Mouse (Mus musculus): Measurements from ENCODE around the gene Rab5if. TPM values are rescaled to one million over a fixed set of nuclear protein-coding genes. Genes with fewer than 3 reads are reported as not detected.
"Not testable (repeated sequence)": the region's sequence is repeated elsewhere in the genome, so short reads cannot be mapped to it uniquely, and the experiment has no call there.

The Rab5if gene
- polyA plus RNA-seq, 1 experiment from 2014 or later, result 210 TPM

DNA sequence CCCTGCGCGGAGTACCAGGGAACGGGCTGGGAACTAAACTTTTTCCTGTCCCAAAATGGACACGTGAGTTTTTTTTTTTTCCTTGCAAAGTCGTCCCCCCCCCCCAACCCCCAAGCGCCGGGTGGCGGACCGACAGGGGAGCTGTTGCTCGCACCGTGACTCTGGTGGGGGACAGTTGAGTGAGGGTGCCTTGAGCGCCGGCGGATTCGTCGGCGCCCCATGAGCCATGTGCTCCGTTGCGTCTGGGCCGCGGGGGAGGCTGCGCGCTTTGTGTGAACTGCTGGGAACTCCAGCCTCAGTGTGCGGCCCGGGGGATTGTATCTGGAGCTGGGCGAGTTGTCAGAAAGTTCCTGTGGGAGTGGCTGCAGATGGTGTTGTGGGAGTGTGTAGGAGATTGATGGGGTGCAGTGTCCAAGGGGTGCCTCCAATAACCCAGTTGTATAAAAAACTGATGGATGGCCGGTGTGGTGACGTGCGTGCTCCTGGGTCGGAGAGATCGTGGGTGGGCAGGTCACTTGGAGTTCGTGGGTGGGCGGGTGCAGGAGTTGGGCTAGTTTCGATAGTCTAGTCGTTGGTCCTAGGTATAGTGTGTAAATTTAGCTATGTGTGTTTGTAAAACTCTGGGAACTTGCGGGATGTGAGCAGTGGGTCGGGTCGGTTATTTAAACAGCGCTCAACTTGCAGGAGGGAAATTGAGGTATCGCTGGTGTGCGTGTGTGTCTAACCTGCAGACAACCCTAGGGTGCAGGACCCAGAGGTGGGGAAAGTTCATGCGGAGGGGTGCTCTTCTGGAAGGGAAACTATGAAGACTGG lies 21.7 kb upstream of the Rab5if start:
- DNase-seq, result peak; percentile 39
- Histone ChIP-seq H3K4me2 (peak overlapping the region; percentile 96), H3K36me3 (peaks cover 32% of the 10 kb centered on the region), H3K4me1 (replicated peaks) (peaks cover 63% of the 10 kb centered on the region), H3K9me3 (replicated peaks) (no peaks in the 10 kb centered on the region), H3K9ac (peak overlapping the region; percentile 82), H3K27me3 (no peaks in the 10 kb centered on the region), H3K4me3 (replicated peaks) (peak overlapping the region; percentile 77), H3K27ac (peak overlapping the region; percentile 71)
- under 1% methylated on average over 42 of the region's 42 CpGs for WGBS (ENCODE audit: insufficient replicate concordance)
- peak; percentile 35 for ATAC-seq (ENCODE audit: low read depth)

DNA sequence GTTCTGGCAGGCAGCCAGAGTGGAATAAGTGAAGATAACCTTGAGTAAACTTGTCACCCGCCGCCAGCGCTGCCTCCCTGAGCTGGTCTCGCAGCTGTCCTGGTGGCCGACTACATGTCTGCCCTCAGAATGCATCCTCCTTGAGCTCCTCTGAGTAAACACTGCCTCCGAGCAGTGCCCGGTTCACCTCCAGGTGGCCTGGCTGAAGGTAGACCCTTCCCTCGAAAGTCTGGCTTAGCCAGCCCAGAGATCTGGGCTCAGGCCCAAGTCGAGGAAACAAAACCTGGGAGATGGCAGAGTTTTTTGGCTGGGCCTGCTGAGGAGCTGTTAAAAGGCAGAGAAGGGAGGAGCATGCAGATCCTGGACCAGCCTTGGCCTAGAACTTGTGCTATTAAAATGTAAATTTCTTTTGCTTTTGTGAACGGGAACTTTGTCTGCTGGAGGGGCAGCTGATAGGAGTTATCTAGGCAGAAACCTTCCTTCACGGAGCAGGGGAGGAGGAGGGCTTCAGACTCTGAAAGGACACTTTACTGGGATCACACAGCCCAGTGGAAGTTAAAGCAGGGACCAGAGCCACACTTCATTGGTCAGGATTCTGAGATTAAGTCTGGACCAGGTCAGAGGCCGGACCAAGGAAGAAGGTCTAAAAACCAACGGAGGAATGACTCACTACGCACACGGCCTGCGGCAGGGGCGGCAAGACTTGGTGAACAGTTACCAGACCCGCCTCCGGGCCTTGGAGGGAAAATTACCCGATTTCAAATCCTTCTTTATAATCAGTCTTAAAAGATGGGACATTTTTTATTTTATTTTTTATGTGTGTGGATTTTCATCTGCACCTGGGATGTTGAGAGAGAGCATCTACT lies 20.9 kb upstream of the Rab5if start:
- WGBS (ENCODE audit: insufficient replicate concordance), result 7% methylated on average over 20 of the region's 20 CpGs
- DNase-seq (peak; percentile 32), ATAC-seq (ENCODE audit: low read depth) (peak; percentile 3; the same call in 1 of the 2 replicates)
- H3K27me3 ChIP-seq, result no peaks in the 10 kb centered on the region
- H3K9me3 ChIP-seq (replicated peaks), result no peaks in the 10 kb centered on the region
- H3K4me2 ChIP-seq, result peak overlapping the region; percentile 96
- peak overlapping the region; percentile 71 for H3K27ac ChIP-seq
- peaks cover 63% of the 10 kb centered on the region for H3K4me1 ChIP-seq (replicated peaks)
- H3K4me3 ChIP-seq (replicated peaks), result peak overlapping the region; percentile 77
- peaks cover 32% of the 10 kb centered on the region for H3K36me3 ChIP-seq
- peak overlapping the region; percentile 82 for H3K9ac ChIP-seq

DNA sequence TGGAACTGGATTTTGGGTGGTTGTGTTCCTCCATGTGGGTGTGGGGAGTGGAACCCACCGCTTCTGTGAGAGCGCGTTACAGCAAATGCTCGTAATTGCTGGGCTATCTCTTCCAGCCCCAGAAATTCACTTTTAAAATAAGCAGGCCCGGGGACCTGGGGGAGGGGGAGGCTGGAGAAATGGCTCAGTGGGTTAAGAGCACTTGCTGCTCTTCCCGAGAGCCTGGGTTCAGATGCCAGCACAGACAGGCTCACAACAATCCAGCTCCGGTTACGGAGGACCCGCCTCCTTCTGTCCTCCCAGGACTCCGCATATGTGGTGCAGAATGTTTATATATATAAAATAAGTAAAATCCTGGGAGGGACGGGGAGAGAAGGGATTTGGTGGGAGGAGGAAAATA lies 20.2 kb upstream of the Rab5if start:
- ATAC-seq (ENCODE audit: low read depth), result no peak
- peak overlapping the region; percentile 96 for H3K4me2 ChIP-seq
- H3K36me3 ChIP-seq, result peaks cover 32% of the 10 kb centered on the region
- no peak for DNase-seq
- peak overlapping the region; percentile 77 for H3K4me3 ChIP-seq (replicated peaks)
- WGBS (ENCODE audit: insufficient replicate concordance), result 49% methylated on average over 11 of the region's 11 CpGs
- H3K9me3 ChIP-seq (replicated peaks), result no peaks in the 10 kb centered on the region
- no peak overlapping the region; the same call in 1 of the 2 replicates for H3K27ac ChIP-seq
- H3K4me1 ChIP-seq (replicated peaks), result peaks cover 63% of the 10 kb centered on the region
- H3K9ac ChIP-seq, result peak overlapping the region; percentile 82; the same call in 1 of the 2 replicates
- H3K27me3 ChIP-seq, result no peaks in the 10 kb centered on the region

DNA sequence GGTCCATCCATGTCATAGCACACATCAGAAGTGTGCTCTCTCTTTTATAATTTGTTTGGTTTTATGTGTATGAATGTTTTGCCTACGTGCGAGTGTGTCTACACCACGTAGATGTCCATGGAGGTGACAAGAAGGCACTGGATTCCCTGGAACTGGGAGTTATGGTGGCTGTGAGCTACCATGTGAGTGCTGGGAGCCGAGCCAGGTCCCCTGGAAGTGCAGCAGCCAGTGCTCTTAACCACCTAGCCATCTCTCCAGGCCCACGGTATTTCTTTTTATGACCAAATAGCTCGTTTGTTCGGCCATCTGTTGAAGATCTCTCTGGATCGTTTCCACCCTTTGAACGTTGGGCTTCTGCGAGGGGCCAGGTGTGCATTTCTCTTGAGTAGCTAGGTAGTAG lies 19.6 kb upstream of the Rab5if start:
- H3K27ac ChIP-seq, result no peak overlapping the region
- H3K4me3 ChIP-seq (replicated peaks), result no peak overlapping the region
- peaks cover 60% of the 10 kb centered on the region for H3K4me1 ChIP-seq (replicated peaks)
- no peaks in the 10 kb centered on the region for H3K27me3 ChIP-seq
- H3K9me3 ChIP-seq (replicated peaks), result no peaks in the 10 kb centered on the region
- no peak overlapping the region; the same call in 1 of the 2 replicates for H3K4me2 ChIP-seq
- 76% methylated on average over 10 of the region's 10 CpGs for WGBS (ENCODE audit: insufficient replicate concordance)
- H3K36me3 ChIP-seq, result peaks cover 32% of the 10 kb centered on the region
- ATAC-seq (ENCODE audit: low read depth) (no peak), DNase-seq (no peak)
- no peak overlapping the region for H3K9ac ChIP-seq

DNA sequence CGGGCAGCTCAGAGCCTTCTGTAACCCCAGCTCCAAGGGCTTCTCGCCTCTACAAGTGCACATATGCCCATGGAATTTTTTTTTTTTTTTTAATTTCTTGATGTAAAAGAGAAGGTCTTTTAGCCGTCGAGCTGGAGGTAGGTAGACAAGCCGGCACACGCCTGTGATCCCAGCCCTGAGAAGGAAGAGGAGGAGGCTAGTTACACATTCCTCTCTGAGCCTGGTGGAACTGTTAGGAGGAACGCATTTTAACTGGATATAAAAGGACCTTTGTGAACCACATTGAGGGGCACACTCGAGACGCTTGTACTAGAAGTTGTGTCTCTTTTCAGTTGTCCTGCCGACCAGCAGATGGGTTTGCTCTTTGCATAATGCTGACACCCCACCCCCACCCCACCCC lies 18.2 kb upstream of the Rab5if start:
- Histone ChIP-seq H3K4me3 (replicated peaks) (no peak overlapping the region), H3K4me1 (replicated peaks) (peaks cover 53% of the 10 kb centered on the region), H3K36me3 (peaks cover 42% of the 10 kb centered on the region), H3K9ac (no peak overlapping the region), H3K9me3 (replicated peaks) (no peaks in the 10 kb centered on the region), H3K4me2 (no peak overlapping the region), H3K27me3 (no peaks in the 10 kb centered on the region), H3K27ac (no peak overlapping the region)
- ATAC-seq (ENCODE audit: low read depth), result no peak
- no peak for DNase-seq
- WGBS (ENCODE audit: insufficient replicate concordance), result 72% methylated on average over 10 of the region's 10 CpGs

DNA sequence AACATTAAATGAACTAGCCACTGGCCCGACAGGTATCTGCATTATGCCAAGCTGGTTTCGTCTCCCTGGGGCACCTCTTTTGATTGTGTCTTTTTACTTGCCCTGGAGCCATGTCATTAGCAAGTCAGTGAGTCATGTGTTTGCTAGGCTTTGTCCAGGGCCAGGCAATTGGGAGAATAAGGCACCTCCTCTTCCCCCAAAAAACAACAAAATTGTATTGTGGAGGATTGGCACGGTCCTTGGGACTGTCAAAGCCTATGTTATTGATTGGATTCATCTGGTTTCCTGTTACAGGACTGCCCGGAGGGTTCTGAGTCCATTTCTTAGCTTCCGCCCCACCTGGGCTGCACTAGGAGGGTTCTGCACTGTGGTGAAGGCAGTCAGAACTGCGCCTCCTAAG lies 15.3 kb upstream of the Rab5if start:
- WGBS (ENCODE audit: insufficient replicate concordance), result 72% methylated on average over 6 of the region's 6 CpGs
- H3K4me2 ChIP-seq, result no peak overlapping the region
- H3K9ac ChIP-seq, result no peak overlapping the region
- H3K4me1 ChIP-seq (replicated peaks), result peaks cover 38% of the 10 kb centered on the region
- H3K36me3 ChIP-seq, result peaks cover 69% of the 10 kb centered on the region
- no peaks in the 10 kb centered on the region for H3K9me3 ChIP-seq (replicated peaks)
- DNase-seq (no peak), ATAC-seq (ENCODE audit: low read depth) (no peak)
- H3K27me3 ChIP-seq, result no peaks in the 10 kb centered on the region
- no peak overlapping the region for H3K4me3 ChIP-seq (replicated peaks)
- no peak overlapping the region for H3K27ac ChIP-seq

DNA sequence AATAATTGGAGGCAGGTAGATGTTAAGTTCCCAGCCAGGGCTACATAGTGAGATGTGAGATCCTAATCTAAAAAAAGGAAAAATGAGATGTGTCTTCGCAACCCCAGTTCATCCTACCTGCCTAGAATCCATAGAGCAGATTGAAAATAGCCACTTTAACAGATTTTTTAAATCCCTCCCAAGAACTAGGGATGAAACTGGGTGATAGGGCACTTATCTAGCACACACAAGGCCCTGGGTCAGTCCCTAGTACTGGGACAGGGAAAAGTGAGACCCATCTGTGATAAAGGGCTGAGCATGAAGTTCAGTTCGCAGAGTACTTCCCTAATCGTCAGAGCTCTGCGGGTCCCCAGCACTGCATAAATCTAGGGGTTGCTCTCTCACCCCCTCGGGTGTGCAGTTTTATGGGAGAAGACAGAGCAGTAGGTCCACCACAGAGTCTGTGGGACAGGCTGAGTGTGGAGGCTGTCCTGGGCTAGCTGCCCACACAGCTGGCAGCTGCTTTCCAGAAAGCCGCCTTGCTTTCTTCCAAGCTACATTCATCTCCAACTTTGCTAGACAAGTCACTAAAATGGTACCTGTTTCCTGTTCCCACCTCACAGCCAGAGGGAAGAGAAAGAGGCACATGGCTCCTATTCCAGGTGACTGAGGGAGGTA lies 14.3 kb upstream of the Rab5if start:
- DNase-seq, result no peak
- no peak overlapping the region for H3K9ac ChIP-seq
- WGBS (ENCODE audit: insufficient replicate concordance), result 57% methylated on average over 6 of the region's 6 CpGs

DNA sequence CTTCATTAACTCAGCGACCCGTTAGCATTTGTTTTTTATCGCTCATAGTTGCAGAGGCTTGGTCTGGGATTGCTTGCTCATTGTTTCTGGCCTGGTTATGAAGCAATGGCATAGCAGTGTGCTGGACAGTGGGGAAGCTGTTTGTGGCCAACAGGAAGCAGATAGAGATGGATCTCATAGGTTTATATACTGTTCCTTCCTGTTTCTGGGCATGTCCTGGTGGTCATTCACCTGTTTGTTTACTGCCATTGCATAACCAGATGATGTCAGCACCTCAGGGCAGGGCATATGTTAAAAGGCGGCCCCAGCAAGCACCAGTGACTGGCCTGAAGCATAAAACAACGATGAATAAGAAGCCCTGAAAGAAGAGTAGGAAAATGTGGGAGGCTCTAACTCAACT lies 12.4 kb upstream of the Rab5if start:
- H3K4me3 ChIP-seq (replicated peaks), result no peak overlapping the region
- no peaks in the 10 kb centered on the region for H3K27me3 ChIP-seq
- H3K4me1 ChIP-seq (replicated peaks), result peaks cover 20% of the 10 kb centered on the region
- no peak overlapping the region for H3K27ac ChIP-seq
- 75% methylated on average over 5 of the region's 5 CpGs for WGBS (ENCODE audit: insufficient replicate concordance)
- H3K9me3 ChIP-seq (replicated peaks), result no peaks in the 10 kb centered on the region
- peaks cover 56% of the 10 kb centered on the region for H3K36me3 ChIP-seq
- no peak for ATAC-seq (ENCODE audit: low read depth)
- no peak overlapping the region for H3K9ac ChIP-seq
- DNase-seq, result no peak
- no peak overlapping the region for H3K4me2 ChIP-seq

More for the DNA sequence above, 14.3 kb upstream of the Rab5if start:
- Histone ChIP-seq H3K4me1 (replicated peaks) (peaks cover 28% of the 10 kb centered on the region), H3K36me3 (peaks cover 69% of the 10 kb centered on the region), H3K27ac (no peak overlapping the region), H3K9me3 (replicated peaks) (no peaks in the 10 kb centered on the region), H3K4me3 (replicated peaks) (no peak overlapping the region), H3K4me2 (no peak overlapping the region), H3K27me3 (no peaks in the 10 kb centered on the region)
- no peak for ATAC-seq (ENCODE audit: low read depth)

DNA sequence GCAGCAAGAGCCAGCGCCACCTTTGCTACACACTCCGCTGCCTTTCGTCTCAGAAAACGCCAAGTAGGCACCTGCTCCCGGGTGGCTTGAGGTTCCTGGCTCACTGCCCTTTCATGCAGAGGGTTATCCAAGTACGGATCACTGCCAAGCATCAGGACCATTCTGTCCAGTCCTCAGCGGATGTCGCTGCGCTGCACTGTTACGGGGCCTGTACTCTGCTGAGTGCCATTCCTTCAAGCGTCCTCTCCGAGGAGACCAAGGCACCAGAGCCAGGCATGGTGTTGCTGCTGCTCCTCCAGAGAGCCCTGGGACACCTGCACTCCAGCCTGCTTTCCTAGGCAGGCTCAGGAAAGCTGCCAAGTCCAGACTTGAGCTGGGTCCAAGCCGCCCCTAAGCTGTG lies 9.3 kb upstream of the Rab5if start:
- not testable (repeated sequence) for DNase-seq; ATAC-seq (ENCODE audit: low read depth); H3K27me3 ChIP-seq; H3K4me3 ChIP-seq (replicated peaks); H3K27ac ChIP-seq; H3K4me2 ChIP-seq; H3K9me3 ChIP-seq (replicated peaks); H3K9ac ChIP-seq
- WGBS (ENCODE audit: insufficient replicate concordance), result 93% methylated on average over 9 of the region's 13 CpGs
- peaks cover 49% of the 10 kb centered on the region for H3K36me3 ChIP-seq
- H3K4me1 ChIP-seq (replicated peaks), result peaks cover 21% of the 10 kb centered on the region

DNA sequence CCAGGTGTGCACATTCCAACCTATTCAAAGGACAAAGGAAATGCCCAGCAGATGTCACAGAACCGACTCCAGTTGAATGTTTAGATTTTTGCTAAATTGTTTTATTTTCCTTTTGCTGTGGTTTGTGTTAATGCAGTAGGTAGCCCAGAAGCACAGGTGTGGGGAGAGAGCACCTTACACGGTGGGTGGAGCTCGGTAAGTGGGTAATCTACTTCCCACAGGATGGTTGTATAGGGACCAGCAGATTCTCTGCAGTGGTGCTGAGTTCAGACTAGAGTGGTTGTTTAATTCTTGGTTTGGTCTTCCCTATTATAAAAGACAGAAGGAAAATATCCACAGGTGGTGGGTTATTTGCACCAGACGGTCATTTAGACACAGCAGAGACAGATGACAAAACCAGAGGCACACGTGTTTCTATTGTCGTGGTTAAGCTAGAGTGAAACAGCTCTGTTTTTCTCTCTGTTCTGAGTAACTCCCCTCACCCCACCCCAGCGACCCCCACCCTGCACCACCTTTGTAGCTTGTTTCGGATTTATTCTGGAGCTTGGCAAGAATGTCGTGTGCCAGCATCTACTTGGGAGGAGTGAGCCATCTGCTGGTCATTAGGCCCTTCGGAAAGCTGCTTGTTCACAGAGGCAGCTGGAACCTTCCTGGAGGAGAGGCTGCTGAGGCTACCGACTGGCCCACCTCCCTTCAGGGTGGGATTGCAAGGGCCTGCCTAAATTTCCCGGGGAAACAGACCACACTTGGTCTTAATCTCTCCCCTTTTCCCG lies 8.7 kb upstream of the Rab5if start:
- WGBS (ENCODE audit: insufficient replicate concordance), result 64% methylated on average over 13 of the region's 13 CpGs
- H3K9ac ChIP-seq; H3K27ac ChIP-seq; ATAC-seq (ENCODE audit: low read depth); H3K27me3 ChIP-seq; H3K9me3 ChIP-seq (replicated peaks); H3K4me2 ChIP-seq; H3K4me3 ChIP-seq (replicated peaks); DNase-seq: not testable (repeated sequence)
- H3K36me3 ChIP-seq, result peaks cover 44% of the 10 kb centered on the region
- peaks cover 19% of the 10 kb centered on the region for H3K4me1 ChIP-seq (replicated peaks)
